Mouse (Mus musculus): Measurements from ENCODE around the gene Clasrp. TPM values are rescaled to one million over a fixed set of nuclear protein-coding genes. Genes with fewer than 3 reads are reported as not detected.

Gene Clasrp
- polyA plus RNA-seq, 1 experiment from 2014 or later, result 7.6 TPM

DNA sequence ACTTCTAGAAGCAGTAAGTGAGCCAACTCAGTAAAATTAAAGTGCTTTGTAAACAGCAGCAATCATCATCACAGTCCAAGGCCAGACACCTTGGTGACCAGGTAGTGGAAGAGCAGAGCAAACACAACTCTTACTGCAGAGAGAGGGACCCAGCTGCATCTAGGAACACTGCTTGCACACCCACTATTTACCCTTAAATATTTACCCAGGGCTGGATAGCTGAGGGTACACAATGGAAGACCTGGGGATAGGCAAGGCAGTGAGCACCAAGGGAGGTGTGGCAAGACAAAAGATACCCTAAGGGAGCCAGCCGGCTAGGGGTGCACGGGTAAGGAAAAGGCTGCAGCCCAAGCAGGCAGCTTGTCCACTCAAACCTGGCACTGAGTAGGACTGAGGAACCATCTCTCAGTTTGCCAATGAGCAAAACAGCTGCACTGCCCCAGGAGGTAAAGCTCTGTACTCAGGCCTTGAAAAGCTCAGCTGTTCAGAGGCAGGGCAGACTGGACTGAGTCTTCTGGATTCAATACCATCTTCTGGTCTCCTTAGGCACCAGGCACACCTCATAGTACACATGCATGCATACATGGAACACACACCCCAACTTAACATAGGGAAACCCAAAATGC, 56.8 kb downstream of the Clasrp start:
- 61% methylated on average over 2 of the region's 2 CpGs for WGBS (ENCODE audit: insufficient replicate concordance)
- ATAC-seq (peak; percentile 63), DNase-seq (no peak)
- peak overlapping the region; percentile 22; the same call in 1 of the 2 replicates for H3K27ac ChIP-seq (ENCODE audit: low read depth)
- 0 out of 2 replicates have a peak overlapping the region, but pooled peaks have one; percentile 9 for H3K4me2 ChIP-seq (ENCODE audit: low read depth, low read length)
- no peaks in the 10 kb centered on the region for H3K9me3 ChIP-seq (ENCODE audit: low read length)
- TF ChIP-seq EP300 (IDR thresholded peaks at IDR 0.05; ENCODE audit: low read depth), result no peak
- no peak for TF ChIP-seq CTCF (IDR thresholded peaks at IDR 0.05; ENCODE audit: low read depth)
- no peaks in the 10 kb centered on the region for H3K27me3 ChIP-seq (ENCODE audit: insufficient read depth, low read length)
- no peak overlapping the region for H3K9ac ChIP-seq (replicated peaks)
- H3K4me1 ChIP-seq (ENCODE audit: insufficient read depth), result peaks cover 46% of the 10 kb centered on the region
- H3K36me3 ChIP-seq (replicated peaks; ENCODE audit: insufficient read depth, low read length), result no peaks in the 10 kb centered on the region; the same call in 1 of the 2 replicates
- no peak overlapping the region for H3K4me3 ChIP-seq (ENCODE audit: low read depth, low read length)

- DNase-seq, result no peak
Measured at GRCm38 (mm10) chr7:19546007-19546406, 58.3 kb downstream of the Clasrp start.

GRCm38 (mm10) chr7:19543584-19543983, 60.7 kb downstream of the Clasrp start:
- 45% methylated on average over 6 of the region's 6 CpGs for WGBS (ENCODE audit: insufficient replicate concordance)
- H3K4me3 ChIP-seq (ENCODE audit: low read depth, low read length), result no peak overlapping the region
- H3K9me3 ChIP-seq (ENCODE audit: low read length), result no peaks in the 10 kb centered on the region
- no peak for ATAC-seq
- no peak for DNase-seq
- no peaks in the 10 kb centered on the region; the same call in 1 of the 2 replicates for H3K36me3 ChIP-seq (replicated peaks; ENCODE audit: insufficient read depth, low read length)
- H3K27me3 ChIP-seq (ENCODE audit: insufficient read depth, low read length), result no peaks in the 10 kb centered on the region
- peaks cover 35% of the 10 kb centered on the region for H3K4me1 ChIP-seq (ENCODE audit: insufficient read depth)
- TF ChIP-seq CTCF (IDR thresholded peaks at IDR 0.05; ENCODE audit: low read depth) (peak; percentile 62), EP300 (IDR thresholded peaks at IDR 0.05; ENCODE audit: low read depth) (no peak)
- H3K9ac ChIP-seq (replicated peaks), result no peak overlapping the region
- no peak overlapping the region for H3K4me2 ChIP-seq (ENCODE audit: low read depth, low read length)
- no peak overlapping the region for H3K27ac ChIP-seq (ENCODE audit: low read depth)

More at GRCm38 (mm10) chr7:19546007-19546406, 58.3 kb downstream of the Clasrp start:
- Histone ChIP-seq H3K9me3 (ENCODE audit: low read length) (no peaks in the 10 kb centered on the region), H3K27ac (ENCODE audit: low read depth) (no peak overlapping the region), H3K4me3 (ENCODE audit: low read depth, low read length) (no peak overlapping the region), H3K4me1 (ENCODE audit: insufficient read depth) (peaks cover 38% of the 10 kb centered on the region), H3K36me3 (replicated peaks; ENCODE audit: insufficient read depth, low read length) (no peaks in the 10 kb centered on the region; the same call in 1 of the 2 replicates), H3K9ac (replicated peaks) (no peak overlapping the region), H3K27me3 (ENCODE audit: insufficient read depth, low read length) (no peaks in the 10 kb centered on the region), H3K4me2 (ENCODE audit: low read depth, low read length) (no peak overlapping the region)
- TF ChIP-seq EP300 (IDR thresholded peaks at IDR 0.05; ENCODE audit: low read depth) (no peak), CTCF (IDR thresholded peaks at IDR 0.05; ENCODE audit: low read depth) (no peak)
- 56% methylated on average over 3 of the region's 3 CpGs for WGBS (ENCODE audit: insufficient replicate concordance)
- peak; percentile 58 for ATAC-seq

- H3K27me3 ChIP-seq (ENCODE audit: insufficient read depth, low read length), result no peaks in the 10 kb centered on the region
- 66% methylated on average over 8 of the region's 8 CpGs for WGBS (ENCODE audit: insufficient replicate concordance)
- H3K36me3 ChIP-seq (replicated peaks; ENCODE audit: insufficient read depth, low read length), result peaks cover 2% of the 10 kb centered on the region
- no peak for DNase-seq
- no peaks in the 10 kb centered on the region for H3K9me3 ChIP-seq (ENCODE audit: low read length)
- no peak overlapping the region for H3K4me2 ChIP-seq (ENCODE audit: low read depth, low read length)
- H3K9ac ChIP-seq (replicated peaks), result no peak overlapping the region; the same call in 1 of the 2 replicates
- no peak for ATAC-seq
- TF ChIP-seq EP300 (IDR thresholded peaks at IDR 0.05; ENCODE audit: low read depth), result no peak
- no peak for TF ChIP-seq CTCF (IDR thresholded peaks at IDR 0.05; ENCODE audit: low read depth)
- H3K4me3 ChIP-seq (ENCODE audit: low read depth, low read length), result no peak overlapping the region
- H3K4me1 ChIP-seq (ENCODE audit: insufficient read depth), result peaks cover 21% of the 10 kb centered on the region
- H3K27ac ChIP-seq (ENCODE audit: low read depth), result no peak overlapping the region
Measured at GRCm38 (mm10) chr7:19542155-19542691, 62.1 kb downstream of the Clasrp start.

DNA sequence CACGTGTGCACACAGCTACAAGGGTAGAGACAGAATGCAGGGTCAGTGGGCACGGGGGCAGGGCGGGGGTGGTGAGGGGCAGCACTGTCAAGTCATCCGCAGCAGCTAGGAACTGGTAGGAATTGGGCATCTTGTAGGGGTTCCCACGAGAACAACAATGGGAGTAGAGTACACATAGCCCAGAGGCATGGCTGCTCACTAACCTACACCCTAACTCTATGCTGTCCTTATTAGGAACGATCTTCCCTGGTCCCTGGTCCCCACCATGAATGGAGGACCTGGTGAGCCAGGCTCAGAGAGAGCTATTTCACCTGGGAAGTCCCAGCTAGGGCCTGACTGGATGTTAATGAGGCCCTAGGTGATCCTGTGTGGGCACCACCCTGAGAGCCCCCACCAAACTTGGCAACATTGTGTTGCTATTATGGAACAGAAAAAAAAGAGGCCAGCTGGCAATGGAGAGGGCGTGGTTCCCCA, 62.6 kb downstream of the Clasrp start:
- Histone ChIP-seq H3K4me1 (ENCODE audit: insufficient read depth) (peaks cover 16% of the 10 kb centered on the region), H3K27me3 (ENCODE audit: insufficient read depth, low read length) (no peaks in the 10 kb centered on the region), H3K4me3 (ENCODE audit: low read depth, low read length) (no peak overlapping the region), H3K9ac (replicated peaks) (no peak overlapping the region), H3K36me3 (replicated peaks; ENCODE audit: insufficient read depth, low read length) (peaks cover 3% of the 10 kb centered on the region), H3K9me3 (ENCODE audit: low read length) (no peaks in the 10 kb centered on the region), H3K4me2 (ENCODE audit: low read depth, low read length) (no peak overlapping the region), H3K27ac (ENCODE audit: low read depth) (no peak overlapping the region)
- 85% methylated on average over 7 of the region's 7 CpGs for WGBS (ENCODE audit: insufficient replicate concordance)
- ATAC-seq (no peak), DNase-seq (no peak)
- TF ChIP-seq CTCF (IDR thresholded peaks at IDR 0.05; ENCODE audit: low read depth) (no peak), EP300 (IDR thresholded peaks at IDR 0.05; ENCODE audit: low read depth) (no peak)

- H3K27me3 ChIP-seq (ENCODE audit: insufficient read depth, low read length), result no peaks in the 10 kb centered on the region
- H3K27ac ChIP-seq (ENCODE audit: low read depth), result no peak overlapping the region
- no peak overlapping the region for H3K4me3 ChIP-seq (ENCODE audit: low read depth, low read length)
- peaks cover 11% of the 10 kb centered on the region for H3K4me1 ChIP-seq (ENCODE audit: insufficient read depth)
- DNase-seq, result no peak
- no peaks in the 10 kb centered on the region for H3K9me3 ChIP-seq (ENCODE audit: low read length)
- TF ChIP-seq CTCF (IDR thresholded peaks at IDR 0.05; ENCODE audit: low read depth), result no peak
- no peak for TF ChIP-seq EP300 (IDR thresholded peaks at IDR 0.05; ENCODE audit: low read depth)
- H3K4me2 ChIP-seq (ENCODE audit: low read depth, low read length), result no peak overlapping the region
- H3K36me3 ChIP-seq (replicated peaks; ENCODE audit: insufficient read depth, low read length), result peaks cover 3% of the 10 kb centered on the region
- ATAC-seq, result no peak
- no peak overlapping the region for H3K9ac ChIP-seq (replicated peaks)
- WGBS (ENCODE audit: insufficient replicate concordance), result 83% methylated on average over 2 of the region's 2 CpGs
Measured at GRCm38 (mm10) chr7:19540771-19541566, 63.3 kb downstream of the Clasrp start.

Measured in liver, postnatal 0 days (tissue).